Mouse (Mus musculus) spleen, adult 10 weeks (tissue): ENCODE measurements around the gene Ccser2. TPM values are rescaled to one million over a fixed set of nuclear protein-coding genes. Genes with fewer than 3 reads are reported as not detected.

Source experiments
- polyA plus RNA-seq: library from polyadenylated mRNA; stranded (reverse); fragments of 350-450 nt; fragmentation: Illumina TruSeq; extraction: RNeasy Lipid Tissue Mini Kit (QIAGEN cat#74804); gene quantifications from one replicate; pipeline ENCODE4 v1.2.3, GENCODE M21; 2015; ENCODE audit warnings: low replicate concordance; ENCODE audit not compliant: insufficient read depth

The Ccser2 gene
- 33.0 TPM for polyA plus RNA-seq

DNA sequence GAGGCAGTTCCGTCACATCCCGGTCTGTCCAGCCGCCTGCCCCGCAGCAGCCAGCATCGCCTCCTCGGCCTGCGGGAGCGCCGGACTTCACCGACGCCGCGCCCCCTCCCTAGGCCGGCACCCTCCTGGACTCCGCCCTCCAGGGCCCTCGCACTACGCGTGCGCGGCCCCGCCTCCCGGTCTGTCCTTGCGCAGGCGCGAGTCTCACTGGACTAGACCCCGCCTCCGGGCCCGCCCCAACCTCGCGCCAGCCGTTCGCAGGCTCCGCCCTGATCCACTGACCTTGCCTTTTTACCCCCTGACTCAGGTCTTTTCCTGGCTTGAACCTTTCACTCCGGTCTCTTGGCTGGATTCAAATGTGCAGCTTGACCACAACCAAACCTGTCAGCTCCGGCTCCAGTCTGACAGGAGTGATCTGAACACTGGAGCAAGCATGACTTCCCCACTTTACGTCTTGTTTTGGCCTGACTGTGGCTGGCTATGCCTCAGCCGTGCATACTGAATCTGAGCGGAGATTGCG, at the start of gene Ccser2:
TSS of gene Ccser2 (minus strand) at position 150 of the 520 bp plus-strand sequence.

Other genes with a start within 250 kb of the Ccser2 start
- gene Rgr, start 80.2 kb upstream of the Ccser2 start, polyA plus RNA-seq: 0.91 TPM
- 0.11 TPM for gene Lrit1, start 86.1 kb upstream of the Ccser2 start, polyA plus RNA-seq
- not detected for gene Lrit2, start 99.2 kb upstream of the Ccser2 start, polyA plus RNA-seq
- gene Cdhr1, start 129.6 kb upstream of the Ccser2 start, polyA plus RNA-seq: 1.9 TPM
- gene 2610528A11Rik, start 145.2 kb upstream of the Ccser2 start, polyA plus RNA-seq: 7.3 TPM
- gene Ghitm, start 166.5 kb upstream of the Ccser2 start, polyA plus RNA-seq: 284 TPM